Mouse (Mus musculus) embryo, embryonic 9.5 days (tissue): ENCODE measurements around the gene Irak2.

Experiments used
- DNase-seq: peaks from one replicate; pipeline ENCODE4 v3.0.0-alpha.2; 2017; ENCODE audit errors: extremely low spot score

The Irak2 gene

DNA sequence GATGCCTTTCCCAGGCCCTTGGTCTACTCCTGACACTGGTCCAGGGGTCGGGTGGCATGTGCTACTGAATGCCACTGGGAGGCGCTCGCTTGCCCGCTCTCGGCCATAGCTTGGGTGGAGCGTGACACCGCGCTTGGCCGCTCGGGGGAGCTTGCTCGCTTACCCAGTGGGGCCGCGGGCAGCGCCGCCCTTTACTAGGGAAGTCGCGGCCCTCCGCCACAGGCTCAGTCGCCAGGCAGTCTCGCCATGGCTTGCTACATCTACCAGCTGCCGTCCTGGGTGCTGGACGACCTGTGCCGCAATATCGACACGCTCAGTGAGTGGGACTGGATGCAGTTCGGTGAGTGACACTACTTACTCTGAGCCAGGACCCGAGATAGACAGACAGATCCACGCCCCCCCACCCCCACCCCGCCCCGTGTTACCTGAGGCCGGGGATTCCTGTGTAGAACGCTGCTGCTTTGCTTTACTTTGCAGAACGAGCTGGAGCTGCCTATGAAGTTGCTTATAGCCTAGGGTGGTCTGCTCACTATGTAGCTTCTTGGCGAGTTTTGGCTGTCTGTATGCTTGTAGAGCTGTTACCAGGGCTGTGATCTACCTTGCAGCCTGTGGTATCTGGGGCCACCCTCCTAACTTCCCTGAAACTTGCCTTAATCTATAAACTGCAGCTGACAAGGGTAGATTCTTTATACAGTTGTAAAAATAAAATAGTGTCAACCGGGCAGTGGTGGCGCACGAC is at the start of gene Irak2:
TSS of gene Irak2 (plus strand) at position 166 of the 739 bp plus-strand sequence.
- DNase-seq: peak; percentile 91

DNA sequence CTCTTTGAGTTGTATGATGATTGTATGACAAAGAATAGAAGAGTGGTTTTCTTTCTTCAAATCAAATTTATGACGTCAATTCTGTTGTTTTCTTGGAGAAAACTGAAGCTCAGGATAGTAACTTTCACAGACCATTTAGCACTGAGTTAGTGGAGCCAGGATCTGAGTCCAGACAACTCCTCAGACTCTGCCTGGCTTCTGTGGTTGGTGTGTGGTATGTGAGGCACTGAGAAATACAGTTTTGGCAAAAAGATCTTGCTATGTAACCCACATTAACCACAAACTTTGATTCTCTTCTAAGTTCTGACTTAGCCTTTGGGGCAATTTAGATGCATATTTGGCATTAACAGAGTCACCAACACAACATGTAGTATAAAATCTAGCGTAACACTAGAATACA is 45.6 kb upstream of the Irak2 start:
- no peak for DNase-seq

DNA sequence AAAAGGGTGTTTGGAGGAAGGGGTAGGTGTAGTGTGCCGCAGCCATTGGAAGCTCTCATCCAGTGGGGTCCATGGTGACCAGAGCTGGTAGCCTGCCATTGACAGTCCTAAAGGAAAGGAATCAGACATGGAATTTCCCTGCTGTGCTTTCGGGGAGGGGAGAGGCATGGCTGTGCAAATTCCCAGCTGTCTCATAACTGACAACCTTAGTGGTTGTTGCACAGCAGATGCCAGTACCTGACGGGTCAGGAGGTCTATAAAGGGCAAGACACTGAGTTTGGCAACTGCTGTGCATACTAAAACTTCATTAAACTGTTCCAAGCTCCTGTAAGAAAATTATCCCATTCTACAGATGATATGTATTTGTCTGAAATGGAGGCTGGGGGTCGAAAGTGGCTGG is 40.3 kb upstream of the Irak2 start:
- no peak for DNase-seq

DNA sequence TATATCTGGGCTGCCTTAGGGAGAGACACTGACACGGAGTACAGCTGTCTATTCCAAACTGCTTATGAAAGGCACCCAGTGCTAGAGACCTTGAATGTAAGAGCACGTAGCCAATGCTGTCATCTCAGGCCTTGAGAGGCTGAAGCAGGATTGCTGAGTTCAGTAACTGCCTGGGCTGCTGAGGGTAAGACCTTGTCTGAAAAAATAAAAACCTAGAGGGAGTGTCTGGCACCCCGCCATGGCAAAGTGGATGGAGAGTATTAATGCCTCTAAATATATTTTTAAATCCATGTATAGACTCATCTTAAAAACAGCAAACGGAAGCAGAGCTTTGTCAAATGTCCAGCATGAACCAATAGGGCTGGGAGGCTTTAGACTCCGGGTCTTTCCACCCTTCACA is 38.4 kb upstream of the Irak2 start:
- DNase-seq: no peak

DNA sequence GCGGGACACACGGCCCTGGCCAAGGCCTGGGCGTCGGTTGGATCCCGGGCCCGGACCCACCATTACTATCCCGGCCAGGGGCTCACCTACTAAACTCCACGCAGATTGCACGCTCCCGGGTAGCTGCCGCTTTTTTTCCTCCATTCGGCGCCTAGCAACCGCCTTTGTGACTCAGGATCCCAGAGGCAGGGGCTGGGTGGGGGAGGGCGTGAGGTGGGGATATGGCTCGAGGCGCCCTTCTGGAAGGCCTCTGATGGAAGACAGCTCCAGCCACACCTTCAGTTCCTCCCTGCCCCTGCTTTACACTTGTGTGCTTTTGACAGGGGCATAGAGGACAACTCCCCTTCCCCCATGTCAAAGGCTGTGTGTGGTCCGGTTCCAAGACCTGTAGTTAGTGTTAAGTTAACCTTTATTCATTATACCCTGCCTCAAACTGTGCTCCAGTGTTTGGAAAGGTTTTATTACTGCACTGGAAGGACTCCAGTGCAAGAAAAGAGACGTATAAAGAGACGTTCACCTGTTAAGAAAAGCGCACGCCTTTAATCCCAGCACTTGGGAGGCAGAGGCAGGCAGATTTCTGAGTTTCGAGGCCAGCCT is 37.6 kb upstream of the Irak2 start, which contains the start of gene Fancd2os:
TSS of gene Fancd2os (minus strand) at position 173 of the 597 bp plus-strand sequence.
- peak; percentile 12 for DNase-seq

DNA sequence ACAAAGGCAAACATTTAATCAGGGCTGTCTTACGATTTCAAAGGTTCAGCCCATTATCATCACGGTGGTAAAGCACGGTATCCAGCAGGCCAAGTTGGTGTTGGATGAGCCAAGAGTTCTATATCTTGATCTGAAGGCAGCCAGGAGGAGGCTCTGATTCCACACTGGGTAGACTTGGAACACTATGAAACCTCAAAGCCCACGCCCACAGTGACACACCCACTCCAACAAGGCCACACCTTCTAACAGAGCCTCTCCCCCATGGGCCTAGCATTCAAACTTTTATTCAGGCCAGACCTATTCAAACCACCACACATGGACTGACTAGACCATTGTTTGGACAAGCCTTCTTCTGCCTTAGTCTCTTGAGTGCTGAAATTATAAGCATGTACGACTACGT is 35.4 kb upstream of the Irak2 start:
- no peak for DNase-seq

DNA sequence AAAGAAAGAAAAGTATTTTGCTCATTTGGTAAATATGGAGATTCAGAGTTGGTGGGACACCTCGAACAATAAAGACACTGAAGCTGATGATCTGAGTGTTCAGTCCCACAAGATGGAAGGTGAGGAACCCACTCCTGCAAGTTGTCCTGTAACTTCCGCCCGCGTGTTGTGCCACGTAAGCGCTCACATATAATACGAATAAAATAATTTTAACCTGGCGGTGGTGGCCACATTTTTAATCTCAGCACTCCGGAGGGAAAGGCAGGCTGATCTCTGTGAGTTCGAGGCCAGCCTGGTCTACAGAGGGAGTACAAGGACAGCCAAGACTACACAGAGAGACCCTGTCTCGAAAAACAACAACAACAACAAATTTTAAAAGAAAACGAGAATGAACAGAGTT is 34.3 kb upstream of the Irak2 start:
- DNase-seq: no peak

DNA sequence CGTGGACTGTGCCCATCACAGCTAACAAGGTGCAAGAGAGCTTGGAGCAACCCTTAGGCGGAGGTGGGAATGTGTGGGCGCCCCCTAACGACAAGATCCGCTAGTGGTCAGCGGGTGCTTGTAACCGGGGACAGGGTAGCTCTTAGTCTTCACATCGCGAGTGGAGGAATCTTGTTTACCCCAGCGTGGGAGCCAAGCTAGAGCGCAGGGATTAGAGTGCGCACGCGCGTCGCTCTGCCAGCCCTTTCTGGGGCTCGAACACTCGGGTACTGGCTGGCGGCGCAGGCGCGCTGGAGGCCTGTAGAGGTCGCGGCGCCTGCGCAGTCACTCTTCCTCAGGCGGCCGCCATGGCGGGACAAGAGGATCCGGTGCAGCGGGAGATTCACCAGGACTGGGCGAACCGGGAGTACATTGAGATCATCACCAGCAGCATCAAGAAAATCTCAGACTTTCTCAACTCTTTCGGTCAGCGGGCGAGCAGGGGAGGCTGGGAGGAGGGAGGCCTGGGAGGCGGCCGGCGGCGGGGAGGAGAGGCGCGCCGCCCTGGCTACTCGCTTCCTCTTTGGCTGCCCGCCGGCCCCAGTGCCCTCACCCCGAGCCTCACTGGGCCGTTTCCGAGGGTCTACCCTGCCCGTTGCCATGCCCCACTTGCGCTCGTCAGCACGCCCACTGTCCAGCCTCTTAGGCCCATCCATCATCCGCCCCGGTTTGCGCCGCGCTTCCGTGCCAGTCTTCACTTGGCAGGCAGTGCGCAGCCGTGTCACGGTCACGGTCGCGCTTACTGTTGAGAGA is 33.6 kb upstream of the Irak2 start, which contains the start of gene Brk1:
TSS of gene Brk1 (plus strand) at position 341 of the 792 bp plus-strand sequence.
- DNase-seq: peak; percentile 88

DNA sequence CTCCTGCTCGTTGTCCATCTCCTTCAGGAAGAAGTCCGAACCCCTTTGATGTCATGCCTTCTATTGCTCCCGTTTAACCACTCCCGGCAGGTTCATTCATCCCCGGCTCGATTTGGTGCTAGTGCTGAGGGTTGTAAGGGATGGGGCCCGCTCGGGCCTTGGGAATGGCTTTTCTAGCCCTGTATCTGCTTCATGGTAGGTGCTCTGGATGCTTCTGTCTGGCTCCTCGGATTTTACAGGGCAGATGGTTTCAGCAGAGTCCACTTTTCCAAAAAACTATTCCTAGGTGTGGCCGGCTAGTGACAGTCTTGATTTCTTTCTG is 33.1 kb upstream of the Irak2 start:
- no peak for DNase-seq

DNA sequence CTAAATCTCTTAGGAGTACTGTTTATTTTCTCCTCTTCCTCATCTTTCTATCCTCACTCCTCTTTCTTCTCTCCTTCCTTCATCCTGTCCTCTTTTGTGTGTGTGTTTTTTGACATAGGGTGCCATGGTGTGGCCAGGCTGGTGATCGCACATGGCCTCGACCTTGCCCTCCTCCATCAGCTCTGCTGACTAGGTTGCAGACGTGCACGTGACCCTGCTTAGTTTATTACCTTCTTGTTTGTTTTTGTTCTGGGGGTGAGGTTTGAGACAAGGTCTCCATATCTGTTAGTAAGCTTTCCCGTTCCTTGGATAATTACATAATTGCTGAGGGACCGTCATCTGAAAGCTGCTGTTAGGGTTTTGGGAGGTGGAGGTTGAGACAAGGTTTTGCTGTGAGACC is 29.4 kb upstream of the Irak2 start:
- DNase-seq: no peak

DNA sequence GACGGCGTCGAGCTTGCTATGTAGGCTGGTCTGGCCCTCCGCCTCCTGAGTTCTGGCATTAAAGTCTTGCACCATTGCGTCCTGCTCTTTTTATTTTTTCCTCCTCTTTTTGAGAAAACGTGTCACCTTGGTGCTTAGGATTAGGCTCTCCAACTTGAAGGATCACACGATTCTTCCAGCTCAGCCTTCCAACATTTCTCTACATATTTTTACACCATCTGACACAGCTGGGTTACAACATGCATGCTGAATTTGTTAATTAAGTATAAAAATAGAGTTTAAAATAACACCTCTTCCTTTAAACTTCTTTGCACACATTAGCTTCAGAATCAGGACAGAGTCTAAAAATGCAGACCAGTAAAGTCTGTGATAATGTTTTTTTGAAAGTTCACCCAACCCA is 29.0 kb upstream of the Irak2 start:
- no peak for DNase-seq

DNA sequence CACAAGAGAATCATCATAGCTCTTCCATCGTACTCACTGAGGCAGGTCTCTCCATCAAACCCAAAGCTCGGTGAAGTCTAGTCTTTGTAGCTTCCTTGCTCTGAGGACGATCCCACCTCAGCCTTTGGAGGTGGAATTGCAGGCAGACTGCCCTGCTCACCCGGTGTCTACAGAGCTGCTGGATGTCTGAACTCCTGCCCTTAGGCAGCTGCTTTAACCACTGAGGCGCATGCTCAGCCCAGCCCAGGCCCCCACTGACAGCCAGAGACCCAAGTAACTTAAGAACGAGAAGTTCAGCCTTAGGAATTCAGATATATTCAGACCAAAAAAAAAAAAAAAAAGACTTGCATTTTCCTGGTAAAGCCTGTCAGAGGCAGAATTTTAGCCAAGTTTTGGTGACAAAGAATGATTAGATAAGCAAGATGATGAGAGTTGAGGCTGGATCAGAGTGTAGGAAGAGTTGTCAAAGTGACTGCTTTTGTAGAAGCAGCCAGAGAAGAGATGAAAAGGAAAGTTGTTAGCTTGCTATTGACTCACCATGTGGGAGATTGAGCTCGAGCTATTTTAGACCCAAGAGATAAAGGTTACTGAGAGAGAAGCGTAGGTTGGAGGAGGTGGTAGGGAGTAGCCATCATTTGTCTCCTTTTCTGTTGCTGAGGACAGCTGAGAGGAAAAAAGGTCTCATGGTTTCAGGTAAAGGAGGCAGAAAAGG is 25.9 kb upstream of the Irak2 start:
- DNase-seq: no peak

DNA sequence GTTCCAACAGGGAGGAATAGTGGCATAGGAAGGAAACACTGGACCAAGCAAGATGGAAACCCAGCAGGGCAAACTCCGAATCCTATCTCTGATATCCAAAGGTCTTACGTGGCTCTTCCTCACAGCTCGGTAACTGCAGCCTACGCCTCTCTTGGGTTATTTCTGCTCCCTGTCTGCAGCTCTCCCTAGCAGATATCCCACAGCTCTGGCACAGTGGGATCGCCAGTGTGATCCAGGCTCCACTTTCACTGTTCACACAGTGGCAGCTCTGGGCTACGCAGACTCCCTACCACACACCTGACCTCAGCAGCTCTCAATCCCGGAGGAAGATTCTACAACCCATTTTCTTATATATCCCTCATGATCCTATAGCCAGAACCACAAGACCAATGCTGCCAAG is 24.1 kb upstream of the Irak2 start:
- DNase-seq: no peak

DNA sequence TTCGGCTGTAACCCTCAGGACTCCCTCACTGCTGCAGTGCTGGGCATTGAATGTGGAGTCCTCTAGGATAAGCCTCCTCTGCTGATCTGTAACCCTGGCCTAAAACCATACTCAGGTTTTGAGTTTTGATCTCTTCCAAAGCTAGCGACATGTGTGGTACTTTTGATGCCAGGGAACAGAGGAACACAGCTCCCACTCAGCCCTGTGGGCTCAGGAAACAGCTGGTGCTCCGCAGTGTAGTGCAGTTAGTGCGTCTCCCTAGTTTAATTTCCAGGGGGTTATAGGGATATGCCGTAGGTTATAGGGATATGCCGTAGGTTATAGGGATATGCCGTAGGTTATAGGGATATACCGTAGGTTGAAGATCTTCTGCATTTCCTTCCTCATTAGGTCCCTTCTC is 23.3 kb upstream of the Irak2 start:
- DNase-seq: no peak

DNA sequence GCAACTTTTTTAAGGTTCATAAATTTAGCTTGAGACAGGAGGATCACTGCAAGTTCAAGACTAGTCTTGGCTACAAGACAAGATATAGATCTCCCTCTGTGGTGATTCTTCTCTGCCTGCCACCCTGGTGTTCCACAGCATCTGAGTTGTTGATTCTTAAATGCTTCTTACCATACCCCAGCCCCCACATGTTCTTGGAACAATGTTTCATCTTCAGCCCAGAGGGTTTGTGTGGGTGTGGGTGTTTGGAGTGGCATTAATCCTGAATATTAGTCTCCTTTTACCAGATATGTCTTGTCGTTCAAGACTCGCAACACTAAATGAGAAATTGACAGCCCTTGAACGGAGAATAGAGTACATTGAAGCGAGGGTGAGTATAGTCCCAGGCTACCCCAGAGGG is 22.8 kb upstream of the Irak2 start:
- no peak for DNase-seq

DNA sequence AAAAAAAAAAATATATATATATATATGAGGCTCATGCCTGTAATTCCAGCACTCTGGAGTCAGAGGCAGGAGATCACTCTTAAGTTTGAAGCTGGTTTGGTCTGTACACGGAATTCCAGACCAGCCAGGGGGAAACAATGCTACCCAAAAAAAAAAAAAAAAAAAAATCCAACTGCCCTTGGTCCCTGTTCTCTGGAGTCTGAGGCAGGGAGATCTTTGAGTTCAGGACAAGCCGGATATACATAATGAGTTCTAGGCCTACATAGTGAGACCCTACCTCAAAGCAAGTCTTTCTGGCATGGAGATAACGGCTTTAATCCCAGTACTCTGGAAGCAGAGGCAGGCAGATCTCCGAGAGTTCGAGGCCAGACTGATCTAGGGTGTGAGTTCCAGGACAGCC is 14.9 kb upstream of the Irak2 start:
- no peak for DNase-seq

DNA sequence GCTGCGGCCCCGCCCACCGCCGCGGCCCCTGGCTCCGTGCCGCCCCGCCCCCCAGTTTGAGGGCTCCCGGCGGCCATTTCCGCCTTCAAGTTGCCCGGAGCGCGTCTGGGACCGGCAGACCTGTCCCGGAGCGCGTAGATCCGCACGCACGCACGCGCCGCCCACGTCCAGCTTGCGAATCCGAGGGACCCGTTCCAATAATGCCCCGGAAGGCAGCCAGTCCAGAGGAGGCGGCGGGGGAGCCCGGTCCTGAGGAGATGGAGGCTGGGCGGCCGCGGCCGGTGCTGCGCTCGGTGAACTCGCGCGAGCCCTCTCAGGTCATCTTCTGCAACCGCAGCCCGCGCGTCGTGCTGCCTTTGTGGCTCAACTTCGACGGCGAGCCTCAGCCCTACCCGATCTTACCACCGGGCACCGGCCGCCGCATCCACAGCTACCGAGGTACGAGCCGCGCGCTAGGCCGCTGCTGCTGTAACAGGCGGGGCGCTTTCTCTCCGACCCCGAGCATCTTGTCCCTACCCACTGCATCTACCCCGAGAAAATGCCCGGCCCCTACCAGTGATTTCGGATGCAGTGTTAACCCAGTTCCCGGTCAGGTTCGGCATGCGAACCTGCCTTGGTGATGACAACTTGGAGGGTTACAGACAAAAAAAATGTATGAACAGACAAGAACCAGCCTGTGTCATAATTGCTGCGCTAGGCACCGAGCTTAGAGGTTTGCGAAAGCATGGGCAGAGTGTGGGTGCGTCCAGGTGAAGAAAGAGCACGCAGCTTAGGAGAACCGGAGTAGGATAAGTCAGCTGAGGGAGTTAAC is 14.1 kb upstream of the Irak2 start, which contains the start of gene Vhl:
TSS of gene Vhl (plus strand) at position 19 of the 811 bp plus-strand sequence.
- DNase-seq: peak; percentile 88

DNA sequence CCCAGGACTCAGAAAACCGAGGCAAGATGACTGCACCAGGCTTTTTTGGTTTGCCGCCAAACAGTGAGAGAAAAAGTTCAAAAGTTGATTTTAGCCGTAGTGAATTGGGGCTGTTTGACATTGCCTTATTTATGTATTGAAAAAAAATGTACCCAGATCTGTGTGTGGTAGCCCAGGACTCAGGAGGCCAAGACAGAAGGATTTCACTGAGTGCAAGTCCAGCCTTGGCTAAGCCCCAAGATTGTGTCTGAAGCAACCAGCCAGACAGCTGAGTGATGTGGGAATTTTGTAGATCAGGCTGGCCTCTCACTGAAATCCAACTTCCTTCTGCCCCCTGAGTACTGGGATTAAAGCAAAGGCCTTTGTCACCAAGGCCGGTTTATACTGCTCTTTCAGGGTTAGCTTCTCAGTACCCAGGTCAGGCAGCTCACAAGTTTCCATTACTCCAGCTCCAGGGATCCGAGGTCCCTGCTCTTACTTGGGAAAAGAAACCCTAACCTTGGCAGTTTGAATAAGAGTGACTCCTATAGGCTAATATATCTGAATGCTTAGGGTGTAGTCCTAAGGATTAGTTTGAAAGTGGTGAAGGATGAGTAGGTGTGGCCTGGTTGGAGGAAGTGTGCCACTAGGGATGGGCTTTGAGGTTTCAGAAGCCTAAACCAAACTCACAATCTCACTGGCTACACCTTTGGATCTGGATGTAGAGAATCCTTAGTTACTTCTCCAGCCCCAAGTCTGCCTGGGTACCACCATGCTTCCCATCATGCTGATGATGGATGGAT is 13.1 kb upstream of the Irak2 start:
- DNase-seq: no peak

DNA sequence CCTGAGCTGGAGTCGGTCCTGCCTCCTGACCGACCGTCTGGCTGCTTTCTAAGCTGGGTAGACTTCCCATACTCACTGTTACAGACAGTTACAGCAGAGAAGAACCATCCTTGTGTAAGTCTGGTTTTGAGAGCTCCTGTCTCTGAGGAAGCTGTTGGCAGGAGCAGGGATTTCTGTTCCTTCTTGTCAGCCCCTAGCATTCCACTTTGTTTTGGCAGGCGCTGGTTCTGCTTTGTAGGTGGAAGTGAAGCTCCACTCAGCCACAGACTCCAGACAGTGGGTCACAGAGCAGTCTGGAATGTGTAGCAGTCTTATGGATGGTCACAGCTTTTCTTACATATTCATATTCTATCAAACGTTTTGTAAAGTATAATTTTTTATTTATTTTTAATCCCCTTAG is 7.9 kb upstream of the Irak2 start:
- no peak for DNase-seq

DNA sequence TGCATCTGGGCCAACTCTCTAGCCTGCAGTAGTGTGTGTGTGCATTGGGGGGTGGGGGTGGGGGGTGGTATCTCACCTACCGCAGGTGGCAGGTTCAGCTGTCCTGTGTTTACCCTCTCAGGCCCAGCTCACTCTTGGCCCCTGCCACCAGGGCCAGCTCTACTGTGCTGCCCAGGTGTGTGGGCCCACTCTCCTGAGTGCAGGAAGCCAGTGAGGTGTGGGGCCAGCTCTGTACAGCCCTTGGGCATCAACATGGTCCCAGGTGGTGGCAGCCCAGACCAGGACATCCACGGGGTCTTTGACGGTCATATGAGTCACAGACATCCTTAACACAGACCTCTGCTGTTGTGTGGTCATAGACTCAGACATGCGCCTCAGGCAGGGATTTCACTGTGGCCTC is 5.4 kb upstream of the Irak2 start:
- DNase-seq: no peak

DNA sequence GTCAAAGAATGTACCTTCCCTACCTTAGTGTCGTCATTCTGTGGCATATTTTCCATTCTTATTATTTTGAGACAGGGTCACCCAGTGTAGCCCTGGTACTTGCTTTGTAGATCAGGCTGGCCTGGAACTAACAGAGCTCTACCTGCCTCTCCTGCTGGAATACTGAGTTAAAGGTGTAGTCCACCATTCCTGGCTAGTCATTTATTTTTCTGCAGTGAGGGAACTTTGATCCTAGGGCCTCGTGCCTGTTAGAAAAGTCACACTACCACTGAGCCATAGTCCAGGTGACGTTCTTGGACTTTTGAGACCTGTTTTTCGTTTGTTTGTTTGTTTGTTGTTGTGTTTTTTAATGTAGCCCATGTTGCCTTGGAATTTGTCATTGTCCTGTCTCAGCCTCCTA is 934 bp downstream of the Irak2 start:
- DNase-seq: no peak
